Mouse (Mus musculus) intestine, embryonic 16.5 days (tissue): ENCODE measurements at regions not wholly inside any gene's neighbourhood (a gene's known extent, or its start where the extent isn't known, plus 50 kb on each side); places are given as distances from the start of the nearest gene placed in this dataset.
"Not testable (repeated sequence)": the region's sequence is repeated elsewhere in the genome, so short reads cannot be mapped to it uniquely, and the experiment has no call there.

Experiments used
- ATAC-seq: fragments of 200-750 bp; cut with Nextera tagmentation; 2 replicates; pipeline ENCODE4 v1.8.0; 2017; ENCODE audit warnings: moderate TSS enrichment, moderate library complexity
- H3K27ac ChIP-seq: fragments of 300-500 bp; sonication (generic); 2 replicates; pipeline ENCODE4 v1.5.1; 2014; ENCODE audit warnings: mild to moderate bottlenecking, low read length
- H3K27me3 ChIP-seq: fragments of 300-500 bp; sonication (generic); replicated peaks from 2 replicates; pipeline ENCODE4 v1.6.1; 2014; ENCODE audit warnings: low read length, control low read depth, mixed read lengths; ENCODE audit not compliant: control insufficient read depth, insufficient read depth
- H3K36me3 ChIP-seq: fragments of 300-500 bp; sonication (generic); 2 replicates; pipeline ENCODE4 v1.6.1; 2014; ENCODE audit warnings: low read length, control low read depth; ENCODE audit not compliant: control insufficient read depth, insufficient read depth
- H3K4me1 ChIP-seq: fragments of 300-500 bp; sonication (generic); 2 replicates; pipeline ENCODE4 v1.6.1; 2014; ENCODE audit warnings: low read length, control low read depth, mixed read lengths; ENCODE audit not compliant: control insufficient read depth, insufficient read depth
- H3K4me2 ChIP-seq: fragments of 300-500 bp; sonication (generic); 2 replicates; pipeline ENCODE4 v1.6.1; 2014; ENCODE audit warnings: low read depth, low read length, control low read depth
- H3K4me3 ChIP-seq: fragments of 300-500 bp; sonication (generic); 2 replicates; pipeline ENCODE4 v1.5.1; 2014; ENCODE audit warnings: mild to moderate bottlenecking, low read length
- H3K9ac ChIP-seq: fragments of 300-500 bp; sonication (generic); 2 replicates; pipeline ENCODE4 v1.6.1; 2014; ENCODE audit warnings: low read depth, low read length
- H3K9me3 ChIP-seq: fragments of 300-500 bp; sonication (generic); 2 replicates; pipeline ENCODE4 v1.6.1; 2016; ENCODE audit warnings: low read length, control low read depth; ENCODE audit not compliant: control insufficient read depth
- WGBS: fragments of 180-500 bp; shearing (Covaris S2); extraction: QIAGEN DNeasy Blood & Tissue Kit; methylation state at CpG from one replicate; pipeline ENCODE4 v1.1.7; 2014; 5-methylcytosine and 5-hydroxymethylcytosine counted together

DNA sequence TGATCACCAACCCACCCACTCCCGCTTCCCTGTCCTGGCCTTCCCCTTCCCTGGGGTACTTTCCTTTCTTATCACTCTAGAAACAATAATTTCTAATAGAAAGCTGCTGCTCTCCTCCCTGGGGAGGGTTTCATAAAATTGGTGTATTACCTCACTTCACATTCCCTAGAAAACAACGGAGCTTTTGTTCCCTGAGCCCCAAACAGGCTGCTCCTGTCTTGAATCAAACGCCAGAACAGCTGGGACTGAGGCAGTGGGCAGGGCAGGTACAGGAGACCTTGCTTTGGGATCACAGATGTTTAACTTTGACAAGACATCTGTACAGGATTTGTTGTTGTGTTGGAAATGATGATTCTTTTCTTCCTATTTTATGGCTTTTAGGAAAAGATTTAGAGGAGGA, 192.8 kb upstream of the Col8a1 start:
- no peak overlapping the region for H3K27ac ChIP-seq
- H3K36me3 ChIP-seq, result no peaks in the 10 kb centered on the region
- no peaks in the 10 kb centered on the region for H3K9me3 ChIP-seq
- no peaks in the 10 kb centered on the region for H3K4me1 ChIP-seq
- WGBS, result 35% methylated on average over 3 of the region's 3 CpGs
- no peak overlapping the region for H3K9ac ChIP-seq
- ATAC-seq, result no peak
- no peaks in the 10 kb centered on the region for H3K27me3 ChIP-seq
- no peak overlapping the region for H3K4me2 ChIP-seq
- H3K4me3 ChIP-seq, result no peak overlapping the region

DNA sequence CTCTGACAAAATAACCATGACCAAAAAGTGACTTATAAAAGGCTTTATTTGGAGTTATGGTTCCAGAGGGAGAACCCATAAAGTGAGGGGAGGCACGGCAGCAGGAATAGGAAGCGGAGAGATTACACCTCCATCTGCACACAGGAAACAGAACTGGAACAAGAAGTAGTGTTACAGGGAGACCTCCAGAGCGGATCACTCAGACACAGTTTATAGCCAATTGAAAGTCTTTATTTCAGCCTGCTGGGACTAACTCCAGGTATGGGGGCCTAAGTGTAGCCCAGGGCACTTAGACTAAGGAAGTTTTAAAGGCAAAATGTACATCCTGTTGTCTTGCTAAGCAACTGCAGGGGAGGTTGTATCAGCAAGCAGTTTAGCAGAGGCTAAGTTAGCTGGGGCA, 195.1 kb upstream of the Col8a1 start:
- Histone ChIP-seq H3K9me3 (no peaks in the 10 kb centered on the region), H3K9ac (no peak overlapping the region), H3K4me1 (no peaks in the 10 kb centered on the region), H3K27ac (no peak overlapping the region), H3K4me2 (no peak overlapping the region), H3K27me3 (no peaks in the 10 kb centered on the region), H3K4me3 (no peak overlapping the region), H3K36me3 (no peaks in the 10 kb centered on the region)
- no peak for ATAC-seq
- WGBS, result 78% methylated on average over 3 of the region's 3 CpGs

DNA sequence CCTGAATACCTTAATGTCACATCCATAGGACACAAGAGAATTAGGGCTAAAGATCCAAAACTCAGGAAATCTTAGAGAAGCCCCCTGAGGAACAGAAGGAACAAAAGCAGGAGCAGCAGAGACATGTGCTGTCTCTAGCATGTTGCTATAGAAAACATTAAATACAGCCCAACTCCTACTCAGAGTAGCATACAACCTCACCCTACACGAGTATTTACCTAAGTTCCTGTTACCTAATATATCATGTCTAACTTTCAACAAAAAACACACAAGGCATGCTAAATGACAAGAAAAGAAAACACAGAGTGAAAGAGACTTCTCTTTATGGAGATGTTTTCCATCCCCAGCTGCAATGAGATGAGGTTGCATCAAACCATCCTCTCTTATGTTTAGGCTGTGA, 216.4 kb upstream of the Col8a1 start:
- Histone ChIP-seq H3K4me1 (no peaks in the 10 kb centered on the region), H3K36me3 (no peaks in the 10 kb centered on the region), H3K27me3 (no peaks in the 10 kb centered on the region), H3K4me3 (no peak overlapping the region), H3K4me2 (no peak overlapping the region), H3K9ac (no peak overlapping the region), H3K27ac (no peak overlapping the region), H3K9me3 (no peaks in the 10 kb centered on the region)
- no peak for ATAC-seq
- 51% methylated on average over 1 of the region's 1 CpGs for WGBS

DNA sequence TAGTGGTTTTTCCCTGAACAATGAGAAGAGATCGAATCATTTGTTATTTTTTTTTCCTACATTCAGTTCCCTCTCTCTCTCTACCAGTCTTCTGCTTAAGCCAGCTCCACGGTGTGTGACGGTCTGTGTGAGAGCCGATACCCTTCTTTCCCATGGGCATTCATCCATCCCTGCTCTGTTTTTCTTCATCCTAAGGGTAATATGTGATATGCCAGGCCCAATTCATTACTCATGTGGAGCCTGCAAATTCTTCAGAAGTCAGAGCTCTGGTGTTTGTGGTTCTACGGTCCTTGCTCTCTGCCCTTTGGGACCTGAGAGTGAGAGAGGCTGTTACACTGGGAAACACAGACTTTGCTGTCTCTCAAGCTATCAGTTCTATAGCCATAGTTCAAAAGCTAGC, 229.6 kb upstream of the Col8a1 start:
- Histone ChIP-seq H3K27ac (no peak overlapping the region), H3K36me3 (no peaks in the 10 kb centered on the region), H3K4me3 (no peak overlapping the region), H3K4me2 (no peak overlapping the region), H3K4me1 (no peaks in the 10 kb centered on the region), H3K9me3 (no peaks in the 10 kb centered on the region), H3K27me3 (no peaks in the 10 kb centered on the region), H3K9ac (no peak overlapping the region)
- WGBS, result 52% methylated on average over 5 of the region's 5 CpGs
- ATAC-seq, result no peak

DNA sequence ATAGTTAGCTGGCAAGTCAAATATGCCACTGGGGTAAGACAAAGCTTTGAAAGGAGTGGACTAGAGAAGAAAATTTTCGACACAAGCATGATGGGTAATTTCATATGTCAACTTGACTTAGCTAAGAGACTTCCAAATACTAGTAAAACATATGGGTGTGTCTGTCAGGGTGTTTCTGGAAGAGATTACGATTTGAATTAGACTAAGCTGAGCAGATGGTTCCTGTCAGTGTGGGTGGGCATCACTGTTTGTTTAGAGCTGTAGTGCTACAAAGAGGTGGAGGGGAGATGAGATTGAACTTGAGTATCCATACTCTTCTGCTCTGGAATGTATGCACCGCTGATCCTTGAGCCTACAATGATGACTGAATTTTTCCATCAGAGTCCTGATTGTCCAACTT, 251.2 kb upstream of the Col8a1 start:
- WGBS, result 59% methylated on average over 3 of the region's 3 CpGs
- ATAC-seq, result no peak
- no peak overlapping the region for H3K27ac ChIP-seq

DNA sequence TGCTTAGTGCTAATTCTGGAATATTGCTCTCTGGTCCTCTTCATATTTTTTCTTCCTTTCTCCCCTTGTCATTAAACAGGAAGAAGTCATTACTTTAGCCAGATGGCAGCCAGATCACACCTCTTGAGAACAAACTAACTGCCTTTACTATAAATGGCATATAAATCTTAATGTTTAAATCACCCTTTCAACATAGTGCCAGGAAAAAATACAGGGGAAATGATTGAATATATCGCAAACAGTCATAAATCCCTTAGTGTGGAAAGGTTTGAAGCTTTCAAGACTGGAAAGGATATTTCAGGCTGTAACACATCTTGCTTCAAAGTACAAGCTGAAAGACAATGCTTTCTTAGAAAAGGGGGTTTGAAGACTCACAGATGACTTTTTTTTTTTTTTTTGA, 259.0 kb upstream of the Col8a1 start:
- WGBS, result 51% methylated on average over 1 of the region's 1 CpGs
- no peak for ATAC-seq
- H3K9me3 ChIP-seq, result no peaks in the 10 kb centered on the region
- H3K4me1 ChIP-seq, result no peaks in the 10 kb centered on the region
- H3K36me3 ChIP-seq, result no peaks in the 10 kb centered on the region
- H3K9ac ChIP-seq, result no peak overlapping the region
- no peak overlapping the region for H3K4me2 ChIP-seq
- H3K27ac ChIP-seq, result no peak overlapping the region
- H3K4me3 ChIP-seq, result no peak overlapping the region
- H3K27me3 ChIP-seq, result no peaks in the 10 kb centered on the region

More for the DNA sequence above, 251.2 kb upstream of the Col8a1 start:
- no peaks in the 10 kb centered on the region for H3K4me1 ChIP-seq
- no peak overlapping the region for H3K4me3 ChIP-seq
- H3K9ac ChIP-seq, result no peak overlapping the region
- no peaks in the 10 kb centered on the region for H3K36me3 ChIP-seq
- H3K27me3 ChIP-seq, result no peaks in the 10 kb centered on the region
- no peak overlapping the region for H3K4me2 ChIP-seq
- no peaks in the 10 kb centered on the region for H3K9me3 ChIP-seq

DNA sequence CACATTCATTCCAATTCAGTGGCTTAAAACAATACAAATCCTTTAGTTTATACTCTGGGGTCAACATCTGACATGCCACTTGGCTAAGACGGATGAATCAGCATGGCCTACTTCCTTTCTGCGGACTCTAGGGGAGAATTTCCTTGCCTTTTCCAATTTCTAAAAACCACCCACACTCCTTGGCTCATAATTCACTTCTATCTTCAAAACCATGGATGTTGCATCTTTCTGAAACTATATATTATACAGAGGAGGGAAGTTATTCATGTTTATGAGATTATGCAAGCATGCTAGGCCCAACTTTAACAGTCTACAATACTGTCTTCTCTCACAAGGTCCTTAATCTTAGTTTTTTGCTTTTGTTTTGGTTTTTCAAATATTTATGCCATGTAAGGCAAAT, 273.0 kb upstream of the Col8a1 start:
- Histone ChIP-seq H3K9ac (no peak overlapping the region), H3K9me3 (no peaks in the 10 kb centered on the region), H3K36me3 (no peaks in the 10 kb centered on the region), H3K4me2 (no peak overlapping the region), H3K27me3 (no peaks in the 10 kb centered on the region), H3K4me3 (no peak overlapping the region), H3K4me1 (no peaks in the 10 kb centered on the region), H3K27ac (no peak overlapping the region)
- WGBS, result 66% methylated on average over 2 of the region's 2 CpGs
- no peak for ATAC-seq

DNA sequence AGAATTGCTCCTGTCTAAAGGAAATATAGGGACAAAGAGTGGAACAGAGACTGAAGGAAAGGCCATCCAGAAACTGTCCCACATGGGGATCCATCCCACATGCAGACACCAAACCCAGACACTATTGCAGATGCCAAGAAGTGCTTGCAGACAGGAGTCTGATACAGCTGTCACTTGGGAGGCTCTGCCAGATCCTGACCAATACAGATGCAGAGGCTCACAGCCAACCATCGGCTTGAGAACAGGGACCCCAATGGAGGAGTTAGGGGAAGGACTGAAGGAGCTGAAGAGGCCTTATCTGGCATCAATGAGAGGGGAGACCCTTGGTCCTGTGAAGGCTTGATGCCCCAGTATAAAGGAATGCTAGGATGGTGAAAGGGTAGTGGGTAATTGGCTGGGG, 274.0 kb upstream of the Col8a1 start:
- H3K27me3 ChIP-seq, H3K4me3 ChIP-seq, H3K4me1 ChIP-seq, H3K27ac ChIP-seq, H3K36me3 ChIP-seq, ATAC-seq, H3K9me3 ChIP-seq, H3K4me2 ChIP-seq, H3K9ac ChIP-seq: not testable (repeated sequence)
- 83% methylated on average over 1 of the region's 1 CpGs for WGBS

DNA sequence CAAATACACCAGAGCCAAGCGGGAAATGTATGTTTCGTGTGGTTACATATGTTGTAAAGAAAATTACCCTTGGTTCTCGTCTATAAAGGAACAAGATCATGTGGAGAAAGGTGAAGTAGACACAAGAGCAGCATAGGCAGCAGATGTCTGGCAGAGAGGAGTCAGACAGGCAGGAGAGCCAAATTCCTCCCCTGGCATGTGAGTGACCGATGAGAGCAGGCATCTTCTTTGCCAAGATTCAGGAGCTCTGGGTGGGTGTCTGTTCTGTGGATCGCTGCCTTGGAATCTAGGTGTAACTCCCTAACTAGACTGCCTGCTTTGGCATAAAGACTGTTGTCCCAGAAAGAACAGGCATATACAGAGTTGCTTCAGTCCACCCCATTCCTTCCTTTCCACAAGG, 275.1 kb upstream of the Col8a1 start:
- WGBS, result 80% methylated on average over 5 of the region's 5 CpGs
- ATAC-seq, result no peak

DNA sequence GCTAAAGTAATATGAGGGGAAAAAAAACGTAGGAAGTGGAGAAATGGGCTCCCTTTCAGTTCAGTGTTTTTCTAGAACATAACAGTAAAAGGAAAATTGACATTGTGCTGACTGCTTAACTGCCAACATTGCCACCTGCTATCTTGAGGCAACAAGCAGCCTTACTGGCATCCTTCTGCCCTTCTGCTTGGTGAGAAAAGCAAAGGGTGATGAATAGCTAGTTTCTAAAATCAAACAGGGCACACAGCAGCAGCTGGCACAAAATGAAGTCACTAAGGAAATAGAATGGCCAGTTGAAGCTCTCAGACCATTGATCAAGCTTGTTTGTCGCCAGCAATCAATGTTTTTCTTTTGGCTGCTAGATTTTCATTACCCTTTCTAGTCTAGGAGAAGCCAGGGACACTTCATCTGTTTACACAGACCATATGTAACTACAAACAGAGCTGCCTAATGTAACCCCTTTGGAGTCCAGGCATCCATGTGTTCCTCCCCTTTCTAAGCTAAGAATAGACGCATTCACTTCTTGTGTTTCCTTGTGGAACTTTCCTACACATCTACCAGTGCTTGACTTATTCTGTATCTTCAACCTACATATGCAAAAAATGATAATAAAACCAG, 314.2 kb upstream of the Col8a1 start:
- ATAC-seq, result no peak
- H3K4me1 ChIP-seq, result no peaks in the 10 kb centered on the region
- WGBS, result 61% methylated on average over 3 of the region's 3 CpGs
- no peak overlapping the region for H3K27ac ChIP-seq
- H3K27me3 ChIP-seq, result no peaks in the 10 kb centered on the region
- H3K4me2 ChIP-seq, result no peak overlapping the region
- H3K36me3 ChIP-seq, result no peaks in the 10 kb centered on the region
- no peak overlapping the region for H3K9ac ChIP-seq
- H3K4me3 ChIP-seq, result no peak overlapping the region
- no peaks in the 10 kb centered on the region for H3K9me3 ChIP-seq

More for the DNA sequence above, 275.1 kb upstream of the Col8a1 start:
- H3K4me3 ChIP-seq, result no peak overlapping the region
- H3K27me3 ChIP-seq, result no peaks in the 10 kb centered on the region
- H3K9ac ChIP-seq, result no peak overlapping the region
- H3K4me2 ChIP-seq, result no peak overlapping the region
- no peaks in the 10 kb centered on the region for H3K4me1 ChIP-seq
- H3K27ac ChIP-seq, result no peak overlapping the region
- H3K9me3 ChIP-seq, result no peaks in the 10 kb centered on the region
- no peaks in the 10 kb centered on the region for H3K36me3 ChIP-seq
